Mouse (Mus musculus): ENCODE results near the gene Rpl23.

DNA sequence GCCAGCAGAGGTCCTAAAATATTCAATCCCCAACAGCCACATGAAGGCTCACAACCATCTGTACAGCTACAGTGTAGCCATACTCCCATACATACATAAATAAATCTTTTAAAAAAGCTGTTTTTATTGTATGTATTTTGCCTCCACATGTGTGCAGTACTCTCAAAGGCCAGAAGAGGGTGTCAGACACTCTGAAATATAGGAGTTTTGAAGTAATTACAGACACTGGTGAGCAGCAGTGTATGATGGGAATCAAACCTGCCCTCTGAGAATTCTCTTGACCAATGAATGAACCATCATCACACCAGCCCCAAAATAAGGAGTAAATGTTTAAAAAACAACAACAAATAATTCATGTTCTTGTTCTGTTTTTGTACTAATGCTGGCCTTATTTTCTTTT is 20.6 kb downstream of the Rpl23 start:
- TF ChIP-seq CTCF (IDR thresholded peaks at IDR 0.05; ENCODE audit: low read depth, low read length) (no peak), POLR2A (IDR thresholded peaks at IDR 0.05; ENCODE audit: borderline replicate concordance, low read depth, low read length) (no peak)

All from bone marrow macrophage, adult 2 months (primary cell).